Mouse (Mus musculus) cerebellum, adult (tissue): ENCODE measurements around the gene C2cd2.
"Not testable (repeated sequence)": the region's sequence is repeated elsewhere in the genome, so short reads cannot be mapped to it uniquely, and the experiment has no call there.

ENCODE experiments used
- ATAC-seq: cut with Nextera tagmentation; 2 replicates; pipeline ENCODE4 v1.9.2; 2017; ENCODE audit warnings: mild to moderate bottlenecking, moderate library complexity, mixed read lengths; ENCODE audit not compliant: insufficient number of reproducible peaks, low FRiP score, low TSS enrichment

C2cd2 gene

GRCm38 (mm10) chr16:97962151-97962948, at the start of gene C2cd2, which contains the start of gene Zbtb21:
C2cd2 (minus strand) TSS chr16:97962598.
Zbtb21 (minus strand) TSS chr16:97962622.
- peak; percentile 97 for ATAC-seq

GRCm38 (mm10) chr16:97997383-97997731, 35.0 kb upstream of the C2cd2 start:
- not testable (repeated sequence) for ATAC-seq

GRCm38 (mm10) chr16:97996616-97997382, 34.4 kb upstream of the C2cd2 start, which contains the start of gene B230307C23Rik:
B230307C23Rik (plus strand) TSS chr16:97997315.
- peak; percentile 99 for ATAC-seq

GRCm38 (mm10) chr16:97995849-97996615, 33.6 kb upstream of the C2cd2 start:
- no peak for ATAC-seq

GRCm38 (mm10) chr16:97992477-97992876, 30.1 kb upstream of the C2cd2 start:
- not testable (repeated sequence) for ATAC-seq

DNA sequence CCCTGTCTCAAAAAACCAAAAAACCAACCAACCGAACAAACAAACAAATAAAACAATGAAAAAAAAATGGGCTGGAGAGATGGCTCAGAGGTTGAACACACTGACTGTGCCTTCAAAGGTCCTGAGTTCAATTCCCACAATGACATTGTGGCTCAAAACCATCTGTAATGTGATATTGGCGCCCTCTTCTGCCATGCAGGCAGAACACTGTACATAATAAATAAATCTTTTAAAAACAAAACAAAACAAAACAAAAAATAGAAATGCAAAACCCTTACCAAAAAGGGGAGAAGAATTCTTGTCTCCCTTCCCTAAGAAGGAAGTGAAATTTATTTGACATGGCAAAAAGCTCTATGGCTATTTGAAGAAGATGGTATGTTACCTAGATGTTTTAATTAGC, 29.1 kb upstream of the C2cd2 start:
- ATAC-seq: no peak

- no peak for ATAC-seq
Measured at GRCm38 (mm10) chr16:97984589-97984988, 22.2 kb upstream of the C2cd2 start.

- ATAC-seq: no peak
Measured at GRCm38 (mm10) chr16:97981362-97981761, 19.0 kb upstream of the C2cd2 start.

GRCm38 (mm10) chr16:97977722-97978121, 15.3 kb upstream of the C2cd2 start:
- ATAC-seq: no peak

- ATAC-seq: no peak
Measured at GRCm38 (mm10) chr16:97977277-97977676, 14.9 kb upstream of the C2cd2 start.

- no peak for ATAC-seq
Measured at GRCm38 (mm10) chr16:97963956-97964540, 1.6 kb upstream of the C2cd2 start.

DNA sequence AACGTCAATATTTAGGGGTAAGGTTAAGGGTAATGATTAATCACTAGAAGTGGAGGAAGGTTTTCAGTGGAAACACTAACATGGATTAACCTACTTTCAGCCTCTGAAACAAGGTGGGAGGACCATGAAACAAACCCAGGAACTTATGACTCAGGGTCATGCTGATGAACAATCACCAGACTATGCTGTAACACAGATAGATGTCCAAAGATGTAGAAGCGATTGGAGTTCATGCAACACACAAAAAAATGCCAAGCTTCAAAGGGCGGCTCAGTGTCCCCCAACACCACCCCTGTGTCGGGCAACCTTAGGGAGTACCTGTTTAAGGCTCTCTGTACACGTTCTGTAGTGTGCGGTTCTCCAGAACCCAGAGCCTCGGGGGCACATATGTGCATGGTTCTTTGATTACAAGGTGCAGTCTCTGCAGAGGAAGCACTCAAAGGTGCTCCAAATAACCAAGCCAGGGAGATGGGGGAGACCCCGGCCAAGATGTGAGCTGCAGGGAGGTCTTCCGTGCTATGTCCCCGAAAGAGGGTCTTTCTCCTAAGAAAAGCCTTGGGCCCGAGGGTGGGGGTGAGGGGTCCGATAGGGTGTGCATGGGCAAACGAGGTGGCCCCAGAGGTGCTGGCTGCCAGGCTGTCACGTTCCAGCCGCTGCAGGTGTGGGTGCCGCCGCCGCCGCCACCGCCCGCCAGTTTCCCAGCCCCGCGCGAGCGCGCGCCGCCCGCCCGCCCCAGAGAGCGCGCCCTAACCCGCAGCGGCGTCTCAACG, 832 bp downstream of the C2cd2 start:
- 0 out of 2 replicates have a peak, but pooled peaks have one; percentile 3 for ATAC-seq

- ATAC-seq: no peak
Measured at GRCm38 (mm10) chr16:97960348-97960747, 2.0 kb downstream of the C2cd2 start.

- ATAC-seq: no peak
Measured at GRCm38 (mm10) chr16:97958401-97958973, 3.9 kb downstream of the C2cd2 start.

DNA sequence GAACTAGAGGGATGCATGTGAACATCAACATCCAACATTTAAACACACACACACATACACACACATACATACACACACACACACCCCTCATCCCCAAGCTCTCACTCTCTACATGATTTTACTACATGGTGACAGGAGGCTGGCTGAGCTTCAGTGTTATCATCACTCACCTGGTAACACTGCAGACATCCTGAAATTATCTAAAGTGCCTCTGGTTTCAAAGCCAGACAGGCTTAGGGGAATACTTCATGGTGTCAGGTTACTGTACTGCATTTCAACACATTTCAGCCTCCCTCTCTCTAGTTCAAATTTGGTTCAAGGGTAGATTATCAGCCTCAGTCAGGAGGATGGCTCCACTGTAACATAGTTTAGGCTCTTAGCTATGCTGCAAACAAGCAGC, 4.8 kb downstream of the C2cd2 start:
- no peak for ATAC-seq

GRCm38 (mm10) chr16:97956011-97956410, 6.4 kb downstream of the C2cd2 start:
- no peak for ATAC-seq

- ATAC-seq: no peak
Measured at GRCm38 (mm10) chr16:97953300-97953699, 9.1 kb downstream of the C2cd2 start.

- ATAC-seq: no peak
Measured at GRCm38 (mm10) chr16:97952801-97953200, 9.6 kb downstream of the C2cd2 start.

- ATAC-seq: no peak
Measured at GRCm38 (mm10) chr16:97952371-97952770, 10.0 kb downstream of the C2cd2 start.
